Mouse (Mus musculus) kidney, embryonic 16.5 days (tissue): Measurements from ENCODE around the gene Slc24a3. TPM values are rescaled to one million over a fixed set of nuclear protein-coding genes. Genes with fewer than 3 reads are reported as not detected.
A peak's percentile ranks its signal among the peaks of the same experiment; 100 is the strongest.

Experiments used
- ATAC-seq: fragments of 200-750 bp; cut with Nextera tagmentation; 2 replicates; pipeline ENCODE4 v1.8.0; 2017; ENCODE audit warnings: moderate TSS enrichment; ENCODE audit not compliant: low FRiP score, low TSS enrichment
- H3K27ac ChIP-seq: fragments of 300-500 bp; sonication (generic); 2 replicates; pipeline ENCODE4 v1.5.1; 2014; ENCODE audit warnings: low read length
- H3K27me3 ChIP-seq: fragments of 300-500 bp; sonication (generic); 2 replicates; pipeline ENCODE4 v1.6.1; 2014; ENCODE audit warnings: low read length, control low read depth, mixed read lengths; ENCODE audit not compliant: insufficient read depth
- H3K36me3 ChIP-seq: fragments of 300-500 bp; sonication (generic); 2 replicates; pipeline ENCODE4 v1.6.1; 2014; ENCODE audit warnings: low read length, control low read depth, mixed read lengths; ENCODE audit not compliant: insufficient read depth
- H3K4me1 ChIP-seq: fragments of 300-500 bp; sonication (generic); 2 replicates; pipeline ENCODE4 v1.6.1; 2014; ENCODE audit warnings: low read length, control low read depth, mixed read lengths; ENCODE audit not compliant: insufficient read depth
- H3K4me2 ChIP-seq: fragments of 300-500 bp; sonication (generic); replicated peaks from 2 replicates; pipeline ENCODE4 v1.6.1; 2014; ENCODE audit warnings: low read depth, low read length
- H3K4me3 ChIP-seq: fragments of 300-500 bp; sonication (generic); 2 replicates; pipeline ENCODE4 v1.5.1; 2014; ENCODE audit warnings: mild to moderate bottlenecking, low read length
- H3K9ac ChIP-seq: fragments of 300-500 bp; sonication (generic); replicated peaks from 2 replicates; pipeline ENCODE4 v1.6.1; 2014; ENCODE audit warnings: low read length
- H3K9me3 ChIP-seq: fragments of 300-500 bp; sonication (generic); 2 replicates; pipeline ENCODE4 v1.6.1; 2016; ENCODE audit warnings: low read length, control low read depth
- WGBS: fragments of 180-500 bp; shearing (Covaris S2); extraction: QIAGEN DNeasy Blood & Tissue Kit; methylation state at CpG from one replicate; pipeline ENCODE4 v1.1.7; 2014; 5-methylcytosine and 5-hydroxymethylcytosine counted together
- polyA plus RNA-seq: library from polyadenylated mRNA; unstranded; fragments of >200 nt; fragmentation: Nextera tagmentation; extraction: Ambion mirVana; gene quantifications from 2 replicates; pipeline ENCODE4 v1.2.1, GENCODE M21; 2015

Slc24a3 gene
- polyA plus RNA-seq, 1 experiment from 2014 or later, result 1.0 TPM

GRCm38 (mm10) chr2:145164086-145164485 is 3.5 kb upstream of the Slc24a3 start:
- H3K9ac ChIP-seq, result no peak overlapping the region
- no peak overlapping the region for H3K4me3 ChIP-seq
- no peak for ATAC-seq
- H3K27ac ChIP-seq, result no peak overlapping the region
- no peak overlapping the region for H3K4me2 ChIP-seq
- H3K4me1 ChIP-seq, result peaks cover 9% of the 10 kb centered on the region; the same call in 1 of the 2 replicates
- H3K9me3 ChIP-seq, result no peaks in the 10 kb centered on the region
- WGBS, result 86% methylated on average over 5 of the region's 5 CpGs
- no peaks in the 10 kb centered on the region for H3K36me3 ChIP-seq
- H3K27me3 ChIP-seq, result 0 out of 2 replicates have a peak, but pooled peaks cover under 1% of the 10 kb centered on the region

GRCm38 (mm10) chr2:145164562-145164961 is 3.0 kb upstream of the Slc24a3 start:
- Histone ChIP-seq H3K4me3 (no peak overlapping the region), H3K9ac (no peak overlapping the region), H3K4me1 (peaks cover 9% of the 10 kb centered on the region; the same call in 1 of the 2 replicates), H3K27ac (no peak overlapping the region), H3K9me3 (no peaks in the 10 kb centered on the region), H3K4me2 (no peak overlapping the region), H3K36me3 (no peaks in the 10 kb centered on the region), H3K27me3 (0 out of 2 replicates have a peak, but pooled peaks cover 4% of the 10 kb centered on the region)
- ATAC-seq, result no peak
- WGBS, result 65% methylated on average over 4 of the region's 4 CpGs

- H3K9me3 ChIP-seq, result no peaks in the 10 kb centered on the region
- WGBS, result 89% methylated on average over 3 of the region's 3 CpGs
- H3K4me3 ChIP-seq, result no peak overlapping the region
- no peak overlapping the region for H3K4me2 ChIP-seq
- 0 out of 2 replicates have a peak, but pooled peaks cover 8% of the 10 kb centered on the region for H3K27me3 ChIP-seq
- no peak for ATAC-seq
- H3K4me1 ChIP-seq, result peaks cover 9% of the 10 kb centered on the region; the same call in 1 of the 2 replicates
- H3K36me3 ChIP-seq, result no peaks in the 10 kb centered on the region
- H3K27ac ChIP-seq, result no peak overlapping the region
- no peak overlapping the region for H3K9ac ChIP-seq
Observed at GRCm38 (mm10) chr2:145165076-145165475, 2.5 kb upstream of the Slc24a3 start.

DNA sequence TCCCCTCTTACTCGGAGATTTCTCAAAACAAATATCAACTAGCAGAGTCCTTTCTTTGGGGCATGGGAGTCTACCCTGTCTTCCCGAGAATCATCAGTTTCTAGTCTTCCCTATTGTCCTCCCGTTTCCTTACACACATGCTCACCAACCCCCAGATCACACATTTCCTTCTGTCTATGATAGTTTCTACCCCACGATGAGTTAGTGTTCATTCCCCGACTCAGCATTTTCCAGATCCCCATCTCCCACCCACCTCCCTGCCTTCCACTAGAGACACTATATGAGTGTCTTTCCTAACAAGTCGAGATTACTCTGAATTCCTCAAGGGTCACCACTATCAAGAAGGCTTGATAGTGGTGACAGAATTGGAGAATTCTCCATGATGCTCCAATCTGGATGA is 1.7 kb upstream of the Slc24a3 start:
- Histone ChIP-seq H3K27me3 (0 out of 2 replicates have a peak, but pooled peaks cover 8% of the 10 kb centered on the region), H3K9ac (no peak overlapping the region), H3K4me2 (no peak overlapping the region), H3K4me3 (no peak overlapping the region), H3K4me1 (peaks cover 9% of the 10 kb centered on the region; the same call in 1 of the 2 replicates), H3K36me3 (no peaks in the 10 kb centered on the region), H3K9me3 (no peaks in the 10 kb centered on the region), H3K27ac (no peak overlapping the region)
- 88% methylated on average over 6 of the region's 6 CpGs for WGBS
- no peak for ATAC-seq

DNA sequence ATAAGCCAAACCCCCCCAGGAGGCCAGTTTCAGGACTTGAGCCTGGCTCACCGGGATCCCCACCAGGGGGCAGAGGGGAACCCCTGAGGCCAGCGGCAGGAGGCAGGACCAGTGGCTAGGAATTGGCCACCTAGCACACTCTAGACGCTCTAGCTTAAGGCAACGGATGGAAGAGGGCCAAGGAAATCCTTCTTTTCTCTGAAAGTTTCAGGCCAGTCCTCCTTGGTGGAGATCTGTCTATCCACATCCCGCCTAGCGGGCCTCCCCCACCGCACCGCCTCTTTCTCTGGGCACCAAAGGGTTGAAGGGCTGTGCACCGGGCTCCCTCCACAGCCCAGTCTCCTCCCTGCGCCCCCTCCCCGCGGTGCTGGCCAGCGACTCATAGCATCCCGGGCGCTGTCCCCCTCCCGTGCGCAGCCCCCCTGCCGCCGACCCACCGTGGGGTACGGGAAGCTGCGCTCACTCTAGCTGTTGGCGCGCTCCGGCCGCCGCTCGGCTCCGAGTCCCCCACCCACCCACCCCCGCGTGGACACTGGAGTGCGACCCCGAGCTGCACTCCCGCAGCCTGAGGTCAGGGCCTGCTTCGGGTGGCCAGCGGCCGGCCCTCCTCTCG is 397 bp upstream of the Slc24a3 start:
- Histone ChIP-seq H3K4me3 (peak overlapping the region; percentile 74), H3K4me2 (peak overlapping the region; percentile 90), H3K9me3 (no peaks in the 10 kb centered on the region), H3K27me3 (0 out of 2 replicates have a peak, but pooled peaks cover 8% of the 10 kb centered on the region), H3K9ac (peak overlapping the region; percentile 81), H3K36me3 (no peaks in the 10 kb centered on the region), H3K4me1 (peaks cover 9% of the 10 kb centered on the region; the same call in 1 of the 2 replicates), H3K27ac (peak overlapping the region; percentile 69)
- peak; percentile 71 for ATAC-seq
- WGBS, result 1% methylated on average over 33 of the region's 38 CpGs

- 0 out of 2 replicates have a peak, but pooled peaks cover 8% of the 10 kb centered on the region for H3K27me3 ChIP-seq
- H3K9ac ChIP-seq, result peak overlapping the region; percentile 81
- peak overlapping the region; percentile 90 for H3K4me2 ChIP-seq
- no peaks in the 10 kb centered on the region for H3K36me3 ChIP-seq
- peaks cover 9% of the 10 kb centered on the region; the same call in 1 of the 2 replicates for H3K4me1 ChIP-seq
- peak; percentile 26; the same call in 1 of the 2 replicates for ATAC-seq
- H3K27ac ChIP-seq, result no peak overlapping the region; the same call in 1 of the 2 replicates
- peak overlapping the region; percentile 74 for H3K4me3 ChIP-seq
- WGBS, result 11% methylated on average over 10 of the region's 10 CpGs
- H3K9me3 ChIP-seq, result no peaks in the 10 kb centered on the region
Observed at GRCm38 (mm10) chr2:145168405-145168971, 934 bp downstream of the Slc24a3 start.

- Histone ChIP-seq H3K4me1 (peaks cover 6% of the 10 kb centered on the region; the same call in 1 of the 2 replicates), H3K4me2 (no peak overlapping the region), H3K4me3 (no peak overlapping the region), H3K27ac (no peak overlapping the region), H3K9ac (no peak overlapping the region), H3K36me3 (no peaks in the 10 kb centered on the region), H3K27me3 (0 out of 2 replicates have a peak, but pooled peaks cover 8% of the 10 kb centered on the region), H3K9me3 (no peaks in the 10 kb centered on the region)
- 88% methylated on average over 4 of the region's 4 CpGs for WGBS
- ATAC-seq, result no peak
Observed at GRCm38 (mm10) chr2:145172978-145173655, 5.6 kb downstream of the Slc24a3 start.

DNA sequence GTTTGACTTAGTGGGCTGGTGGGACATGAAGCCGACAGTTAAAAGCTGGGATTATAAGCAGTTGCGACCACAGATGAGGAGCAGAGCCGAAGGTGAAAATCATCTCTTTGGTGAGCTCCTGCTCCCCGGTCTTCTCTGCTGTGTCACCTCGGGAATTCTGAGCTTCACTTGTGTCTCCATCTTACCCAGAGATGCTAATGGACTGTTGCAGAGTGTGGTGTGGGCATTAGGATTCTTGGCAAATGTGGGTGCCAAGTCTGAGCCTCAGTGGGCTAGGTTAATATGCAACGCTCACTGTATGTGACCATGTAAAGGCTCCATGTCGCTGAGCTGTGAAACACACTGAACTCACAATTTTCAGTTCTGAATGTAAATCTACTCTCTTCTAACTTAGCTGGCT is 7.5 kb downstream of the Slc24a3 start:
- no peak overlapping the region for H3K4me2 ChIP-seq
- H3K9me3 ChIP-seq, result no peaks in the 10 kb centered on the region
- ATAC-seq, result no peak
- 87% methylated on average over 7 of the region's 7 CpGs for WGBS
- no peak overlapping the region for H3K4me3 ChIP-seq
- H3K36me3 ChIP-seq, result no peaks in the 10 kb centered on the region
- no peaks in the 10 kb centered on the region for H3K4me1 ChIP-seq
- no peaks in the 10 kb centered on the region for H3K27me3 ChIP-seq
- H3K9ac ChIP-seq, result no peak overlapping the region
- no peak overlapping the region for H3K27ac ChIP-seq

DNA sequence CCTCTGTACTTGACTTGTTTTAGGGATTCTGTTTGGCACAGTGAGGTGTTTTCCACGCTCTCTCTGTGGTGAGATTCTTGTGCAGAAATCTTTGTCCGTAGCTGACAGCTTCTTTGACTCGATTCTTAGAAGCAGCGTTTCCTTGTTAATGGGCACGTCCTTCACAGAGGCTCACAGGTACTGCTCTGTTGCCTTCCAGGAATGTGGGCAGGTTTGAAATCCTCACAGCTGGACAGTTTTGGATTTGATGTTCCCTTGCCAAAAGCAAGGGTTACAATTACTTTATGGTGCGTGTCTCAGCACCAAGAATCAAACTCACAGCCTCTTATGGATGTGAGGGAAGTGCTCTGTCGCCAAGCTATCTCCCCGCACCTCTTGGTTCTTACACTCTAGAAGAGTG is 14.9 kb downstream of the Slc24a3 start:
- H3K27me3 ChIP-seq, result no peaks in the 10 kb centered on the region
- WGBS, result 44% methylated on average over 8 of the region's 8 CpGs
- H3K9ac ChIP-seq, result no peak overlapping the region
- H3K4me2 ChIP-seq, result no peak overlapping the region
- ATAC-seq, result no peak
- no peak overlapping the region for H3K4me3 ChIP-seq
- H3K27ac ChIP-seq, result no peak overlapping the region
- H3K36me3 ChIP-seq, result no peaks in the 10 kb centered on the region
- no peaks in the 10 kb centered on the region for H3K4me1 ChIP-seq
- H3K9me3 ChIP-seq, result no peaks in the 10 kb centered on the region
